In genomic region chr13:62263392-62263791, GRCm38 (mm10) we compare ENCODE assay signal across 16 mouse cellular contexts.
"Had no signal": no experiment of that assay in that cellular context is flagged by ENCODE, and none has a peak within 500 bp of the region (broad histone marks: within the 10 kb centered on the region; RNA-seq: fewer than 3 reads in every experiment).

No protein-coding gene starts in this region.

- DNase-seq: lung, adult 18-20 months; lung, embryonic 14.5 days; lung, postnatal 10 days; lung, postnatal 4 days; midbrain, embryonic 14.5 days; right cerebral cortex, postnatal 14 days; thymus, adult 18-20 months; thymus, postnatal 14 days; thymus, postnatal 36 days had no signal

- H3K4me1 ChIP-seq: midbrain, embryonic 10.5 days; midbrain, embryonic 12.5 days; neural tube, embryonic 13.5 days; neural tube, embryonic 15.5 days; stomach, embryonic 15.5 days had no signal

- H3K36me3 ChIP-seq: midbrain, embryonic 10.5 days; midbrain, embryonic 12.5 days; neural tube, embryonic 13.5 days; neural tube, embryonic 15.5 days; stomach, embryonic 15.5 days had no signal

- H3K27ac ChIP-seq: midbrain, embryonic 10.5 days; midbrain, embryonic 12.5 days; neural tube, embryonic 13.5 days; neural tube, embryonic 15.5 days; stomach, embryonic 15.5 days had no signal

- ATAC-seq: midbrain, embryonic 16.5 days had no signal

- H3K4me2 ChIP-seq: lung, embryonic 14.5 days; midbrain, embryonic 12.5 days; neural tube, embryonic 13.5 days; neural tube, embryonic 15.5 days; stomach, embryonic 15.5 days had no signal

- H3K9ac ChIP-seq: lung, embryonic 14.5 days; midbrain, embryonic 12.5 days; neural tube, embryonic 13.5 days; neural tube, embryonic 15.5 days; stomach, embryonic 15.5 days had no signal

- H3K9me3 ChIP-seq: stomach, embryonic 15.5 days had no signal

- H3K27me3 ChIP-seq: midbrain, embryonic 12.5 days; neural tube, embryonic 13.5 days; neural tube, embryonic 15.5 days; stomach, embryonic 15.5 days had no signal

- H3K4me3 ChIP-seq: midbrain, embryonic 10.5 days; midbrain, embryonic 12.5 days; myocyte; neural tube, embryonic 13.5 days; neural tube, embryonic 15.5 days; stomach, embryonic 15.5 days had no signal
